Mouse (Mus musculus): Measurements from ENCODE around the gene Sdk1. TPM values are rescaled to one million over a fixed set of nuclear protein-coding genes. Genes with fewer than 3 reads are reported as not detected.

Sdk1 gene
- polyA plus RNA-seq, 1 experiment from 2014 or later, result 0.80 TPM

DNA sequence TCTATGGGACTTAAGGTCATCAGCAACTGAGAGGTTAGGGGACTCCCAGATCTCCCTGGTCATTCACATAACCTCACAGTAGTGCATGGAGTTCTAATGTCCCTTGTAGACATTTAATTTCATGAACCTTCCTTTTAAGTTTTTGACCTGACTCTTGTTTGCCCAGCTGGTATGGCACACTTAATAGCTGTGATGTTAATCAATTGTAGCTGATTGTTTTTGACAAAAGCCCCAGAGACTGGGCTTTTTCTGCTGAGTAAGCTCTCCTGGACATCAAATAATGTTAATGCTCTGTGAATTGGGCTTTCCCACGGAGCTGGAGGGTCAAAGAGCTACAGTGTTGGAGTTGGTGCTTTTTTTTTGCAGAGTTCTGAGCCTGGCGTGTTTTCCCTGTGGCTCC, 121.4 kb downstream of the Sdk1 start:
- H3K27ac ChIP-seq, result no peak overlapping the region
- no peaks in the 10 kb centered on the region for H3K27me3 ChIP-seq (replicated peaks)
- H3K4me3 ChIP-seq, result no peak overlapping the region
- H3K9me3 ChIP-seq (replicated peaks), result no peaks in the 10 kb centered on the region
- no peak for ATAC-seq
- no peak overlapping the region for H3K4me2 ChIP-seq
- 43% methylated on average over 2 of the region's 2 CpGs for WGBS (ENCODE audit: insufficient replicate concordance)
- H3K9ac ChIP-seq, result no peak overlapping the region
- H3K36me3 ChIP-seq, result no peaks in the 10 kb centered on the region
- no peaks in the 10 kb centered on the region for H3K4me1 ChIP-seq

- Histone ChIP-seq H3K27me3 (replicated peaks) (no peaks in the 10 kb centered on the region), H3K36me3 (no peaks in the 10 kb centered on the region)
- ATAC-seq, result no peak
Measured at GRCm38 (mm10) chr5:141363956-141364355, 122.7 kb downstream of the Sdk1 start.

DNA sequence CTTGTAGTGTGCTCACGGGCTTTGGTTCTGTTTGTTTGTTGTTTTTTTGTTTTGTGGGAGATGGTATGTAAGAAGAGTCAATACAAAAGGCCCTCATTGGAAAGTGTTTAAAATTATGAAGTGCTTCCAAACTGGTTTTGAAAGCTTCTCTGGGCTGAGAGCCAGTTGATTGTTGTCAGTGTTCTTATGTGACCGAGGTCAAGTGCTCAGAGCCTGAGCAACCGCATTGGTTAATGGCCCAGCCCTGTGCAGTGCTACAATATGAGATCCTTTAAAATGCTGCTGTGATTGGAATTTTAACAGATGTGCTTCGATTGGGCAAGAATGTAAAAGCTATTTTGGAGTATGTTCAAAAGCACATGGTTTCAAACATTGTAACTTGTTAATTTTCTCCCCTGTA, 127.3 kb downstream of the Sdk1 start:
- H3K9me3 ChIP-seq (replicated peaks), result no peaks in the 10 kb centered on the region
- no peak for ATAC-seq
- no peaks in the 10 kb centered on the region for H3K27me3 ChIP-seq (replicated peaks)
- WGBS (ENCODE audit: insufficient replicate concordance), result 66% methylated on average over 4 of the region's 4 CpGs
- H3K9ac ChIP-seq, result no peak overlapping the region
- no peak overlapping the region for H3K4me3 ChIP-seq
- no peak overlapping the region for H3K27ac ChIP-seq
- no peak overlapping the region for H3K4me2 ChIP-seq
- no peaks in the 10 kb centered on the region for H3K36me3 ChIP-seq
- no peaks in the 10 kb centered on the region for H3K4me1 ChIP-seq

More at GRCm38 (mm10) chr5:141363956-141364355, 122.7 kb downstream of the Sdk1 start:
- 56% methylated on average over 3 of the region's 3 CpGs for WGBS (ENCODE audit: insufficient replicate concordance)
- Histone ChIP-seq H3K4me3 (no peak overlapping the region), H3K4me2 (no peak overlapping the region), H3K4me1 (no peaks in the 10 kb centered on the region), H3K9me3 (replicated peaks) (no peaks in the 10 kb centered on the region), H3K9ac (no peak overlapping the region), H3K27ac (no peak overlapping the region)

GRCm38 (mm10) chr5:141374797-141375196, 133.5 kb downstream of the Sdk1 start:
- H3K9ac ChIP-seq, result no peak overlapping the region
- H3K4me3 ChIP-seq, result no peak overlapping the region
- ATAC-seq, result no peak
- no peak overlapping the region for H3K4me2 ChIP-seq
- no peaks in the 10 kb centered on the region for H3K4me1 ChIP-seq
- no peak overlapping the region for H3K27ac ChIP-seq
- H3K36me3 ChIP-seq, result no peaks in the 10 kb centered on the region
- WGBS (ENCODE audit: insufficient replicate concordance), result 69% methylated on average over 2 of the region's 2 CpGs
- H3K27me3 ChIP-seq (replicated peaks), result no peaks in the 10 kb centered on the region
- no peaks in the 10 kb centered on the region for H3K9me3 ChIP-seq (replicated peaks)

- H3K9ac ChIP-seq, result no peak overlapping the region
- no peaks in the 10 kb centered on the region for H3K36me3 ChIP-seq
- no peaks in the 10 kb centered on the region for H3K27me3 ChIP-seq (replicated peaks)
- WGBS (ENCODE audit: insufficient replicate concordance), result 48% methylated on average over 9 of the region's 9 CpGs
- H3K4me2 ChIP-seq, result no peak overlapping the region
- H3K27ac ChIP-seq, result no peak overlapping the region
- H3K9me3 ChIP-seq (replicated peaks), result no peaks in the 10 kb centered on the region
- no peak overlapping the region for H3K4me3 ChIP-seq
- ATAC-seq, result no peak
- H3K4me1 ChIP-seq, result no peaks in the 10 kb centered on the region
Measured at GRCm38 (mm10) chr5:141379836-141380773, 138.8 kb downstream of the Sdk1 start.

DNA sequence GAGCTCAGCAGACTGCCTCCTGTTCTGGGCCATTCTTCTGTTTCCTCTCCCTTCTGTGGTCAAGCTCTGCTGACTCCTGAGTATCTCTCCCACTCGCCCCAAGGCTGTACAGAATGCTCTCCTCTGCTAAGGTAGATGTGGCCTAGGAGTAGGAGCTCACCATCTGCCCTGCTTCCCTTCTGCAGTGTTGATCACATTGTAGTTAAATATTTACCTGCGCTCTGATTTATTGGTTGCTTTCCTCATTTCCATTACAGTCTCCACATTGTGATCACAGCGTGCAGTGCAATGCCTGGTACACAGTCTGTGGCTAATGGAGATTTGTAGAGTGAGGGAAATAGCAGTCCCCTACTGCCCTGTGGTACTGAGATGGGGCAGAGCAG, 139.5 kb downstream of the Sdk1 start:
- Histone ChIP-seq H3K27me3 (replicated peaks) (no peaks in the 10 kb centered on the region), H3K4me2 (no peak overlapping the region), H3K9me3 (replicated peaks) (no peaks in the 10 kb centered on the region), H3K4me3 (no peak overlapping the region), H3K36me3 (no peaks in the 10 kb centered on the region), H3K9ac (no peak overlapping the region), H3K4me1 (no peaks in the 10 kb centered on the region), H3K27ac (no peak overlapping the region)
- 57% methylated on average over 3 of the region's 3 CpGs for WGBS (ENCODE audit: insufficient replicate concordance)
- no peak for ATAC-seq

GRCm38 (mm10) chr5:141381581-141381980, 140.3 kb downstream of the Sdk1 start:
- no peak for ATAC-seq
- Histone ChIP-seq H3K4me2 (no peak overlapping the region), H3K4me3 (no peak overlapping the region), H3K27ac (no peak overlapping the region), H3K9ac (no peak overlapping the region), H3K9me3 (replicated peaks) (no peaks in the 10 kb centered on the region), H3K36me3 (no peaks in the 10 kb centered on the region), H3K4me1 (no peaks in the 10 kb centered on the region), H3K27me3 (replicated peaks) (no peaks in the 10 kb centered on the region)
- 57% methylated on average over 7 of the region's 7 CpGs for WGBS (ENCODE audit: insufficient replicate concordance)

DNA sequence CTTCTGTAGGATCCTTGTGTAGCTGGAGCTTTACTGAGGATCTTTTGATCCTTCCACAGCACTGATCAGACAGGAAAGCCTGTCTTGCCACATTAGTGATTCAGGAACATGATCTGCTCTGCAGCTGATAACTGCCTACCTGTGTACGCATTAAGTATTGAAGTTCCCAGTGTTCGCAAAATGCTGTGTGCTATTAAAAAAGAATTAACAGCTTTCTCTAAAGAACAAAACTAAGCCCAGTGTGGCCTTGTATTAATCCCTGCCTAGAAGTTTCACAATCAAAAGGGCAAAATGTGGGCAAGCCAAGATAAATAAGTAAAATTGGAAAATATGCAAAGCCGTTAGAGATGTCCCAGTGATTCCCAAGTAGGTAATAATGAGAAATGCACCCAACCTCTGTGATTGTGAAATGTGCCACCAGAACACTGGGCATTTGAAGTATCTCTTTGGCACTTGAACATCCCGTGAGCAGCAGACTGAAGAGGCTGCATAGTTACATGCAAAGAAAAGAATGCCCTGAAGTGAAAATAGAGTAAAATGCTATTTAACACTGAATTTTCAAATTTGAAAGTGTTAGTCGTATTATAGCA, 141.1 kb downstream of the Sdk1 start:
- Histone ChIP-seq H3K27ac (no peak overlapping the region), H3K36me3 (no peaks in the 10 kb centered on the region), H3K4me2 (no peak overlapping the region), H3K9ac (no peak overlapping the region), H3K9me3 (replicated peaks) (no peaks in the 10 kb centered on the region), H3K4me1 (no peaks in the 10 kb centered on the region), H3K4me3 (no peak overlapping the region), H3K27me3 (replicated peaks) (no peaks in the 10 kb centered on the region)
- 72% methylated on average over 5 of the region's 5 CpGs for WGBS (ENCODE audit: insufficient replicate concordance)
- ATAC-seq, result no peak

DNA sequence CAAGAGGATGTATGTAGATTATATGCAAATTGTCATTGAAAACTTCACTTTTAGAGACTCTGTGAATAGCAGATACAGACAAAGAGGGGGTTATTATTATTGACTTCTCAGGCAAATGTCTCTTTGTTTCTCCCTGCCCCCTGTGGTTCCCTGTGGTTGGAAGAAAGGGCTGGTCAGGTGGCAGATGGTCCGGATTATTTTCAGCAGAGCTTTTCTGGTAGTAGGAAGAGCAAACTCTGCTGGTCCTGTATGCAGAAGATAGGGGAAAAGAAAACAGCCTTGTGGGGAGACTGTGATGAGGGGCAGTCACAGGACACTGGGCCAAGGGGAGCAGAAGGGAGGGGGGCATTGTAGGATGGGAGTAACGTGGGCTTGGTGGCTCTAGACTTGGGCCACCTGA, 147.2 kb downstream of the Sdk1 start:
- H3K9me3 ChIP-seq (replicated peaks), result no peaks in the 10 kb centered on the region
- no peaks in the 10 kb centered on the region for H3K36me3 ChIP-seq
- H3K4me1 ChIP-seq, result no peaks in the 10 kb centered on the region
- no peaks in the 10 kb centered on the region for H3K27me3 ChIP-seq (replicated peaks)
- no peak overlapping the region for H3K4me2 ChIP-seq
- WGBS (ENCODE audit: insufficient replicate concordance), result 43% methylated on average over 2 of the region's 2 CpGs
- no peak overlapping the region for H3K4me3 ChIP-seq
- no peak overlapping the region for H3K27ac ChIP-seq
- no peak for ATAC-seq
- no peak overlapping the region for H3K9ac ChIP-seq

DNA sequence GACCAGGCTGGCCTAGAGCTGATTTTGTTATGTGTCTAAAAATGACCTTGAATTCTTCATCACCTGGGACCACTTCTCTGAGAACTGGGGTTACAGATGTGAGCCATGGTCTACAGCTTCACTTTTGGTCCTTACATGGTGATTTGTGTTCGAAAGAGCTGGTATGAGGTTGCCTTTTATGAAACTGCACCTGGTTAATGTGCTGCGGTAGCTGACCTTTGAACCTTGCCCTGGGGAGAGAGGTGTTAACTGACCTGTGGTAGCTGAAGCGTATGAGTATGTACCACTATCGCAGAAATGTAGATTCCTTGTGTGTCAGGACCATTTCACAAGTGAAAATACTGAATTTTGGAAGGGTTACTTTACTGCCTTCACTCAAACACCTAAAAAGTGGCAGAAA, 149.3 kb downstream of the Sdk1 start:
- Histone ChIP-seq H3K4me3 (no peak overlapping the region), H3K9me3 (replicated peaks) (no peaks in the 10 kb centered on the region), H3K4me1 (no peaks in the 10 kb centered on the region), H3K9ac (no peak overlapping the region), H3K4me2 (no peak overlapping the region), H3K36me3 (no peaks in the 10 kb centered on the region), H3K27me3 (replicated peaks) (no peaks in the 10 kb centered on the region), H3K27ac (no peak overlapping the region)
- no peak for ATAC-seq
- WGBS (ENCODE audit: insufficient replicate concordance), result 64% methylated on average over 4 of the region's 4 CpGs

GRCm38 (mm10) chr5:141391153-141391552, 149.9 kb downstream of the Sdk1 start:
- H3K27ac ChIP-seq, result no peak overlapping the region
- no peaks in the 10 kb centered on the region for H3K9me3 ChIP-seq (replicated peaks)
- WGBS (ENCODE audit: insufficient replicate concordance), result 51% methylated on average over 5 of the region's 5 CpGs
- H3K9ac ChIP-seq, result no peak overlapping the region
- H3K4me2 ChIP-seq, result no peak overlapping the region
- H3K27me3 ChIP-seq (replicated peaks), result no peaks in the 10 kb centered on the region
- no peaks in the 10 kb centered on the region for H3K36me3 ChIP-seq
- H3K4me1 ChIP-seq, result no peaks in the 10 kb centered on the region
- no peak overlapping the region for H3K4me3 ChIP-seq
- no peak for ATAC-seq

GRCm38 (mm10) chr5:141393846-141394245, 152.6 kb downstream of the Sdk1 start:
- Histone ChIP-seq H3K36me3 (no peaks in the 10 kb centered on the region), H3K27ac (no peak overlapping the region), H3K9me3 (replicated peaks) (no peaks in the 10 kb centered on the region), H3K4me2 (no peak overlapping the region), H3K9ac (no peak overlapping the region), H3K27me3 (replicated peaks) (no peaks in the 10 kb centered on the region), H3K4me1 (no peaks in the 10 kb centered on the region), H3K4me3 (no peak overlapping the region)
- ATAC-seq, result no peak
- 60% methylated on average over 4 of the region's 4 CpGs for WGBS (ENCODE audit: insufficient replicate concordance)
